Mouse (Mus musculus): ENCODE results near the gene Cdk2ap2.
"Not testable (repeated sequence)": the region's sequence is repeated elsewhere in the genome, so short reads cannot be mapped to it uniquely, and the experiment has no call there.

Gene Cdk2ap2

DNA sequence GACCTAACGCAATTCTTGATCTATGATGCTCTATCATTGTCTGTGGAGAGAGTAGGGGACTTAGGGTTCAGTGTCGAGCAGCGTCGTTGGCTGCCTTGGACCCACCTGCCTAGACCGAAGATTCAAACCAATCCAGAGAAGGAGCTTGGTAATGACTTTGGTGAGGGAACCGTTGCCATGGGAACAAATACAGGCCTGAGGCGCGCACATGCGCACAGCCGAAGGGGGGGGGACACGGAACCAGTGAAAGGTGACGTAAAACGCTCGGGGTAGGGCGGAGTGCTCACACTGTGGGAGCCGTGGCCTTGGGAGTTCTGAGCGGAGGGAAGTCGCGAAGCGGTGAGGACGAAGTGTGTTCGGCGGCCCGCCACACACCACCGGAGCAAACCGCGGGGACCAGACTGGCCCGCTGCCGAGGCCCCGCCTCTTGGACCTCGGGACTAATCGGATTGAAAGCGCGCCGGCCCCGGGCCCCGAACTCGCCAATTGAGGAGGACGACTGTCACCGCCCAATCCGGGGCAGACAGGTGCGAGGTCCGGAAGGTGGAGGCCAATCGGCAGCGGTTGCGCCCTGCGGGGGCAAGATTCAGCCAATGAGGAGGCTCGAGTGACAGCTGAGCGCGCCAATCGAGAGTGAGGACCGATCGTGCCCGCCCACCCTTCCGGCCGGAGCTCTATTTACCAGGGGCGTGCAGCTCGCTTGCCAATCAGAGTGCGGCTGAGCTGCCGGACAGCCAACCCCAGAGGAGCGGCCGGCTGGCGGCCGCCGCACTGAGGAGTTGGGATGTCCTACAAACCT is at the start of gene Cdk2ap2:
Cdk2ap2 (plus strand) TSS at position 541 of the 799 bp plus-strand sequence.
- DNase-seq (ENCODE audit: low spot score in 2 of 2) = peak; percentile 99

GRCm38 (mm10) chr19:4047859-4048258 is 49.1 kb upstream of the Cdk2ap2 start:
- peak; percentile 71 to 86 for DNase-seq (ENCODE audit: low spot score in 2 of 2)

GRCm38 (mm10) chr19:4049069-4049468 is 47.9 kb upstream of the Cdk2ap2 start:
- DNase-seq (ENCODE audit: low spot score in 2 of 2) = not testable (repeated sequence)

- DNase-seq (ENCODE audit: low spot score in 2 of 2) = no peak
Measured at GRCm38 (mm10) chr19:4051016-4051415, 46.0 kb upstream of the Cdk2ap2 start.

GRCm38 (mm10) chr19:4051741-4052515 is 45.1 kb upstream of the Cdk2ap2 start:
- peak; percentile 57 to 76 for DNase-seq (ENCODE audit: low spot score in 2 of 2)

DNA sequence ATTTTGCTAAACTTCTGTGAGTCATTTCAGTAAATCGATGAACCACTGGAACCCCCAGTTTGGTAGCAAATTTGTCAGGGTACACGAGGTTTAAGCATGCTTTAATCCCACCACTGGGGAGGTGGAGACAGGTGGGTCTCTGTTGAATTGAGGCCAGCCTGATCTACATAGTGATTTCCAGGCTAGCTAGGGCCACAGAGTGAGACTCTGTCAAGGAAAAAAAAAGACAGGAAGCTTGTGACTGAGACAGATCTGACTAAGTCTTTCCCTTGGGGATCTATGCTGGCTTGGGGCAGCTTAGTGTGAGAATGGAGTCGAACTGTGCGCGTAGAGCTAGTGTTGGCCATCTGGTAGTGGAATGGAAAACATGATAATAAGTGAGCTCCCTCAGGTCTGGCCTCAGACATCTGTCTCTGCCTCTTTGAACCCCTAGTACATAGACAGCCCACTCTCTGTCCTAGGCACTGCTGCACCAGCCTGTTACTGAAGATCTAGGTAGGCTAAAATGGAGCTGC is 44.4 kb upstream of the Cdk2ap2 start:
- DNase-seq (ENCODE audit: low spot score in 2 of 2) = no peak

DNA sequence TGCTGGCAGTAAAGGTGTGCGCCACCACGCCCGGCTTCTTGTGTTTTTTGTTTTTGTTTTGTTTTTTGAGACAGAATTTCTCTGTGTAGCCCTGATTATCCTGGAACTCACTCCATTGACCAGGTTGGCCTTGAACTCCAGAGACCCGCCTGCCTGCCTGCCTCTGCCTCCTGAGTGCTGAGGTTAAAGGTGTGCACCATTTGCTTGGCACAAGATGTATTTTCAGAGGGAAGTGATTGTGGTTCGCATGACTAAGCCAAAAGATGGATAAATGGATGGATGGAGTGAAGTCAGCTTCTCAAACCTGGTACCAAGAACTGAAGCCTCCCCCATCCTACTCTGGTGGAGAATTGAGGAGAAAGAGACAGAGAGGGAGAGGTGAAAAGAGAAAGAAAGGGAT is 42.4 kb upstream of the Cdk2ap2 start:
- no peak for DNase-seq (ENCODE audit: low spot score in 2 of 2)

DNA sequence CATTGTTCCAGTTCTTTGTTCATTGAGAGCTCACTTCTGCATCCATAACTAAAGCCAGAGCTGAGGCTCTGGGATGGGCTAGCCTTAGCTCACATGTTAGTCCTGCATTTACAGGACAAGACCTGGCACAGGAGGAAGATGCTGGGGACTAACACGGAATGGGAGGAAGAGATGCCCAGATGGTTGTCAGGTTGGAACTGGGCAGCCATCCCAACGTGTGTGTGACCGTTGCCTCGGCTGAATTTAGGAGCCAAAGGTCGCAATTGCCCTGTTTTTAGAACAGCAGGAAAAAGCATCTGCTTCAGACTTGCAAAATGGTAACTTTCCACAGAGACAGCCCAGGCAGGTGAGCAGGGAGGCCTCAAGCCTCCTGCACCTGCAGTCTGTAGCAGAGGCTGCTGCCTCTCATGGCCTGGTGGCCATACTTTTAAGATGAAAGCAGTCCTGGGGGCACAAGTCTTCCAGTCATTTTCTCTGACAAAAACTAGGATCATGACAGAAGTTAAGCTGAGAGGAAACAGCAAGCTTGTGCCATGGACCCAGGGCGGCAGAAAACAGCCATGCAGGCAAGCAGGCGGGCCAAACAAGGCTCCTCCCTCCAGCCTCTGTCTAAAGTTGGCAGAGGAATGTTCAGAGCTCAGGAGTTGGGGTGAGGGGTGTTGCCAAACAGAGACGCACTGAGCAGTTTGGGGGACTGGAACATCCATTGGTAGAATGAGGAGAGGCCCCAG is 41.6 kb upstream of the Cdk2ap2 start:
- no peak for DNase-seq (ENCODE audit: low spot score in 2 of 2)

DNA sequence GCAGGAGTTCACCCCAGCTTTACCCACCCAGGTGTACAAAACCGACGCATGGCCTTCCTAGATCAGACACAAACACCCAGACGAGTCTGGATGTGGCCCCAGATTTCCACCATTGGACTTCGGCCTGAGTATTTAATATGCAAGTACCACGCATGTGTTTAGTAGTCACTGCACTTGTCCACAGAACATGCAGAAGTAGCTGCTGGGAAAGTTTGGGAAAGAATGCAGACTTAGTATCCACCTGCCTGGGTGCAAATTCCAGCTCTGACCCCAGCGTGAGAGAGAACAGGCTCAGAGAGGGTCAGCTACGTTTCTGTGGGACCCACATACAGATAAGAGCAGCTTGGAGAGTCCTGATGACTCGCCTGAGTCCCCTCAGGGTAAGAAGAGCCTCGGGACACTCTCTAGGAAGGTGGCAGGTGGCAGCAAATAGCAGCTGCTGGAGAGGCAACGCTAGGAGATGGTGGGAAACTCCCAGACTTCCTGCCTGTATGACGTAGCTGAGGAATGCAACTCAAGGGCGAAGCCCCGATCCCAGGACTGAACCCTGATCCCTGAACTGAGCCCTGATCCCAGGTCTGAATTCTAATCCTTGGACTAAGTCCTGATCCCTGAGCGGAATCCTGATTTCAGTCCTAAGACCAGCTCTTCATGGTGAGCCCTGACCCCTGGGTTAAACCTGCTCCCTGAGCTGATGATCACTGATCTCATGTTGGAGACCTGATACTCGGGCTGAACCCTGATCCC is 40.9 kb upstream of the Cdk2ap2 start:
- no peak for DNase-seq (ENCODE audit: low spot score in 2 of 2)

DNA sequence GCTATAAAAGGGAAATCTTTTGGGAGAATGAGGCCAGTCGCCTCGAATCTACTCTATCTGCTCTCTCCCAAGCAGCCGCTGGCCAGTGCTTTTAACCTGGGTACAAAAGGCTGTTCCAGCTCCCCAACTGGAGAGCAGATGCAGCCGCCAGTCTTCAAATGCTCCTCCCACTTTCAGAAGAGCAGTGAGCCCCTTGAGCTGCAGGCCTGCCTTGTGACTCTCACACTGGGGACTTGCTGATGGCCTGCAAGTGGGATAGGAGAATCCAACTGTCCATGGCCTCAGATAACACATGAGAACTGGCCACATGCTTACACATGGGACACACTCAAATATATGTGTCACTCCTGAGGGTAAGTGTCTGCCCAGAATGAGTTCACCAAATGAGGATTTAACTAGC is 40.3 kb upstream of the Cdk2ap2 start:
- DNase-seq (ENCODE audit: low spot score in 2 of 2) = no peak

GRCm38 (mm10) chr19:4057389-4057788 is 39.6 kb upstream of the Cdk2ap2 start:
- DNase-seq (ENCODE audit: low spot score in 2 of 2) = no peak

GRCm38 (mm10) chr19:4057962-4058361 is 39.0 kb upstream of the Cdk2ap2 start:
- no peak for DNase-seq (ENCODE audit: low spot score in 2 of 2)

- no peak for DNase-seq (ENCODE audit: low spot score in 2 of 2)
Measured at GRCm38 (mm10) chr19:4058581-4058980, 38.4 kb upstream of the Cdk2ap2 start.

GRCm38 (mm10) chr19:4059069-4059740 is 37.8 kb upstream of the Cdk2ap2 start, which contains the start of gene Gstp3:
Gene Gstp3 (minus strand): TSS chr19:4059569.
- DNase-seq (ENCODE audit: low spot score in 2 of 2) = no peak

GRCm38 (mm10) chr19:4060044-4060898 is 36.7 kb upstream of the Cdk2ap2 start:
- DNase-seq (ENCODE audit: low spot score in 2 of 2) = not testable (repeated sequence)

DNA sequence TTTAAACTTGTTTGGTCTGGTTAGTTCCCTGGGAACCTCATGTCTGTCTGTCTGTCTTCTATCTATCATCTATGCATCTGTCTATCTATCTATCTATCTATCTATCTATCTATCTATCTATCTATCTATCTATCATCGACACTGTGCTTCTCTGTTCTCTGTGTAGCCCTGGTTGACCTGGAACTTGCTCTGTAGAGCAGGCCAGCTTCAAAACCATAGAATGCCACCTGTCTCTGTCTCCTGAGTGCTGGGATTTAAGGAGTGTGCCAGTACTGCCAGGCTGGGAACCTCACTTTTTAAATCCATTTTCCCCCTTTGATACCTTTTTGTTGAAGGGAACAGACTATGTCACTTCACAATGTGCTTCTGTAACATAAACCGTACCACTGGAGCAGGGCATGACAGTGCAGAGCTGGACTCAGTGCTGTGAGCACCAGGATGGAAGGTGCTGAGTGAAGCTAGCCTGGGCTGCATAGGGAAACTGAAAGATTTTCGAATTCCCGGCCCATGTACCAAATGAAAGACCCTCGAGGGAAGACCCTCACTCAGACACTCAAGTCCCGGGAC is 36.0 kb upstream of the Cdk2ap2 start:
- DNase-seq (ENCODE audit: low spot score in 2 of 2) = no peak

- not testable (repeated sequence) for DNase-seq (ENCODE audit: low spot score in 2 of 2)
Measured at GRCm38 (mm10) chr19:4063357-4063756, 33.6 kb upstream of the Cdk2ap2 start.

GRCm38 (mm10) chr19:4064501-4064900 is 32.5 kb upstream of the Cdk2ap2 start:
- DNase-seq (ENCODE audit: low spot score in 2 of 2) = not testable (repeated sequence)

DNA sequence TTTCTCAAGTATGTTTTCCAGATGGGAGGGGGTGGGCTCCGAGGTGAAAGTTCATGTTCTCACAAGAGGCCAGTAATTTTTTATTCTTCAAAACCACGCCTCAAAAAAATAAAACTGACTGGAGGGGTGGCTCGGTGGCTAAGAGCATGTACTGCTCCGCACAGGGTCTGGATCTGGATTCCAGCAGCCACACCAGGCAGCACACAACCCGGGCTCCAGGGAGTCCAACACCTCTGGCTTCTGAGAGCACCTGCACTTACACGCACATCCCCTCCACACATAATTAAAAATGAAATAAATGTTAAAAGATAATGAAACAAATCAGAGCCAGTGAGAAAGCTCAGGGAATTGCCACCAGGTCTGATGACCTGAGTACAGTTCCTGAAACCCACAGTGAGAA is 30.7 kb upstream of the Cdk2ap2 start:
- no peak for DNase-seq (ENCODE audit: low spot score in 2 of 2)
